Mouse (Mus musculus) liver, embryonic 13.5 days (tissue): Measurements from ENCODE around the gene Gm47289. TPM values are rescaled to one million over a fixed set of nuclear protein-coding genes. Genes with fewer than 3 reads are reported as not detected.
A peak's percentile ranks its signal among the peaks of the same experiment; 100 is the strongest.

ENCODE experiments used
- ATAC-seq: fragments of 200-750 bp; cut with Nextera tagmentation; 2 replicates; pipeline ENCODE4 v1.8.0; 2017; ENCODE audit warnings: low read depth, mild to moderate bottlenecking, moderate number of reproducible peaks, moderate library complexity
- DNase-seq: peaks from one replicate; pipeline ENCODE4 v3.0.0; 2022
- H3K27ac ChIP-seq: fragments of 300-500 bp; sonication (generic); 2 replicates; pipeline ENCODE4 v1.5.1; 2015; ENCODE audit warnings: moderate library complexity, mild to moderate bottlenecking, inconsistent platforms
- H3K27me3 ChIP-seq: fragments of 300-500 bp; sonication (generic); 2 replicates; pipeline ENCODE4 v1.6.1; 2015; ENCODE audit warnings: mild to moderate bottlenecking, inconsistent platforms
- H3K36me3 ChIP-seq: fragments of 300-500 bp; sonication (generic); 2 replicates; pipeline ENCODE4 v1.6.1; 2015; ENCODE audit warnings: mild to moderate bottlenecking, inconsistent platforms
- H3K4me1 ChIP-seq: fragments of 300-500 bp; sonication (generic); replicated peaks from 2 replicates; pipeline ENCODE4 v1.6.1; 2015; ENCODE audit warnings: inconsistent platforms
- H3K4me2 ChIP-seq: fragments of 300-500 bp; sonication (generic); 2 replicates; pipeline ENCODE4 v1.6.1; 2015; ENCODE audit warnings: inconsistent platforms, mild to moderate bottlenecking, moderate library complexity
- H3K4me3 ChIP-seq: fragments of 300-500 bp; sonication (generic); replicated peaks from 2 replicates; pipeline ENCODE4 v1.5.1; 2015; ENCODE audit warnings: mild to moderate bottlenecking, inconsistent platforms
- H3K9ac ChIP-seq: fragments of 300-500 bp; sonication (generic); 2 replicates; pipeline ENCODE4 v1.6.1; 2015; ENCODE audit warnings: mild to moderate bottlenecking, inconsistent platforms
- H3K9me3 ChIP-seq: fragments of 300-500 bp; sonication (generic); replicated peaks from 2 replicates; pipeline ENCODE4 v1.6.1; 2016; ENCODE audit warnings: inconsistent platforms
- WGBS: fragments of 180-500 bp; shearing (Covaris S2); methylation state at CpG from one replicate; pipeline ENCODE4 v1.1.7; 2015; ENCODE audit not compliant: insufficient replicate concordance; 5-methylcytosine and 5-hydroxymethylcytosine counted together
- polyA plus RNA-seq: library from polyadenylated mRNA; unstranded; fragments of >200 nt; fragmentation: Nextera tagmentation; extraction: Ambion mirVana; gene quantifications from 2 replicates; pipeline ENCODE4 v1.2.1, GENCODE M21; 2015

Gm47289 gene
- polyA plus RNA-seq, 1 experiment from 2014 or later, result not detected

- WGBS, result 60% methylated on average over 9 of the region's 9 CpGs
Measured at GRCm38 (mm10) chr9:119143372-119143771, 15.6 kb upstream of the Gm47289 start.

GRCm38 (mm10) chr9:119144696-119145095 is 14.3 kb upstream of the Gm47289 start:
- no peak overlapping the region for H3K4me2 ChIP-seq
- no peak for ATAC-seq
- 64% methylated on average over 8 of the region's 8 CpGs for WGBS
- H3K9me3 ChIP-seq, result no peaks in the 10 kb centered on the region
- no peaks in the 10 kb centered on the region for H3K36me3 ChIP-seq
- no peak overlapping the region for H3K27ac ChIP-seq
- no peaks in the 10 kb centered on the region for H3K4me1 ChIP-seq
- no peak overlapping the region for H3K9ac ChIP-seq
- no peaks in the 10 kb centered on the region for H3K27me3 ChIP-seq
- DNase-seq, result no peak
- H3K4me3 ChIP-seq, result no peak overlapping the region

More at GRCm38 (mm10) chr9:119143372-119143771, 15.6 kb upstream of the Gm47289 start:
- Histone ChIP-seq H3K27me3 (no peaks in the 10 kb centered on the region), H3K27ac (no peak overlapping the region), H3K4me1 (no peaks in the 10 kb centered on the region), H3K4me2 (no peak overlapping the region), H3K36me3 (no peaks in the 10 kb centered on the region), H3K4me3 (no peak overlapping the region), H3K9ac (no peak overlapping the region), H3K9me3 (no peaks in the 10 kb centered on the region)
- ATAC-seq (no peak), DNase-seq (no peak)

- ATAC-seq (no peak), DNase-seq (no peak)
- Histone ChIP-seq H3K4me1 (no peaks in the 10 kb centered on the region), H3K9ac (no peak overlapping the region), H3K9me3 (no peaks in the 10 kb centered on the region), H3K36me3 (no peaks in the 10 kb centered on the region), H3K4me2 (no peak overlapping the region), H3K27ac (no peak overlapping the region), H3K27me3 (no peaks in the 10 kb centered on the region), H3K4me3 (no peak overlapping the region)
- WGBS, result 56% methylated on average over 10 of the region's 10 CpGs
Measured at GRCm38 (mm10) chr9:119145137-119145536, 13.8 kb upstream of the Gm47289 start.

GRCm38 (mm10) chr9:119145638-119146037 is 13.3 kb upstream of the Gm47289 start:
- no peaks in the 10 kb centered on the region for H3K36me3 ChIP-seq
- H3K9me3 ChIP-seq, result no peaks in the 10 kb centered on the region
- H3K27ac ChIP-seq, result no peak overlapping the region
- H3K4me3 ChIP-seq, result no peak overlapping the region
- WGBS, result 64% methylated on average over 6 of the region's 6 CpGs
- no peaks in the 10 kb centered on the region for H3K27me3 ChIP-seq
- ATAC-seq (no peak), DNase-seq (no peak)
- H3K4me1 ChIP-seq, result no peaks in the 10 kb centered on the region
- no peak overlapping the region for H3K9ac ChIP-seq
- H3K4me2 ChIP-seq, result no peak overlapping the region

GRCm38 (mm10) chr9:119146098-119146770 is 12.7 kb upstream of the Gm47289 start:
- H3K9ac ChIP-seq, result no peak overlapping the region
- H3K27ac ChIP-seq, result no peak overlapping the region
- H3K36me3 ChIP-seq, result no peaks in the 10 kb centered on the region
- H3K4me2 ChIP-seq, result no peak overlapping the region
- no peak overlapping the region for H3K4me3 ChIP-seq
- no peaks in the 10 kb centered on the region for H3K9me3 ChIP-seq
- H3K27me3 ChIP-seq, result no peaks in the 10 kb centered on the region
- WGBS, result 56% methylated on average over 13 of the region's 13 CpGs
- DNase-seq (no peak), ATAC-seq (no peak)
- no peaks in the 10 kb centered on the region for H3K4me1 ChIP-seq

- WGBS, result 16% methylated on average over 5 of the region's 5 CpGs
- Histone ChIP-seq H3K36me3 (no peaks in the 10 kb centered on the region), H3K4me3 (no peak overlapping the region), H3K4me2 (no peak overlapping the region), H3K27me3 (no peaks in the 10 kb centered on the region), H3K27ac (no peak overlapping the region), H3K9ac (no peak overlapping the region), H3K9me3 (no peaks in the 10 kb centered on the region), H3K4me1 (no peaks in the 10 kb centered on the region)
- ATAC-seq, result no peak
- DNase-seq, result peak; percentile 11
Measured at GRCm38 (mm10) chr9:119149601-119150000, 9.4 kb upstream of the Gm47289 start.

GRCm38 (mm10) chr9:119151751-119152150 is 7.2 kb upstream of the Gm47289 start:
- WGBS, result 61% methylated on average over 2 of the region's 2 CpGs
- no peak for DNase-seq

GRCm38 (mm10) chr9:119155416-119155815 is 3.5 kb upstream of the Gm47289 start:
- H3K4me3 ChIP-seq, result no peak overlapping the region
- no peaks in the 10 kb centered on the region for H3K36me3 ChIP-seq
- H3K27me3 ChIP-seq, result peaks cover 30% of the 10 kb centered on the region
- no peaks in the 10 kb centered on the region for H3K9me3 ChIP-seq
- no peak overlapping the region for H3K9ac ChIP-seq
- DNase-seq (no peak), ATAC-seq (no peak)
- no peak overlapping the region for H3K27ac ChIP-seq
- 62% methylated on average over 8 of the region's 8 CpGs for WGBS
- H3K4me1 ChIP-seq, result 0 out of 2 replicates have a peak, but pooled peaks cover 5% of the 10 kb centered on the region
- H3K4me2 ChIP-seq, result no peak overlapping the region

More at GRCm38 (mm10) chr9:119151751-119152150, 7.2 kb upstream of the Gm47289 start:
- no peak for ATAC-seq
- Histone ChIP-seq H3K9ac (no peak overlapping the region), H3K27ac (no peak overlapping the region), H3K9me3 (no peaks in the 10 kb centered on the region), H3K4me3 (no peak overlapping the region), H3K4me2 (no peak overlapping the region), H3K4me1 (0 out of 2 replicates have a peak, but pooled peaks cover 2% of the 10 kb centered on the region), H3K27me3 (peaks cover 18% of the 10 kb centered on the region), H3K36me3 (no peaks in the 10 kb centered on the region)

- peaks cover 30% of the 10 kb centered on the region for H3K27me3 ChIP-seq
- ATAC-seq, result no peak
- H3K27ac ChIP-seq, result no peak overlapping the region
- 0 out of 2 replicates have a peak, but pooled peaks cover 5% of the 10 kb centered on the region for H3K4me1 ChIP-seq
- no peaks in the 10 kb centered on the region for H3K36me3 ChIP-seq
- WGBS, result 36% methylated on average over 7 of the region's 7 CpGs
- H3K4me2 ChIP-seq, result no peak overlapping the region; the same call in 1 of the 2 replicates
- no peak overlapping the region for H3K9ac ChIP-seq
- H3K4me3 ChIP-seq, result no peak overlapping the region
- no peaks in the 10 kb centered on the region for H3K9me3 ChIP-seq
- DNase-seq, result no peak
Measured at GRCm38 (mm10) chr9:119155826-119156225, 3.1 kb upstream of the Gm47289 start.

GRCm38 (mm10) chr9:119156278-119157201 is 2.4 kb upstream of the Gm47289 start, which contains the start of gene Acaa1b:
Acaa1b (minus strand) TSS chr9:119157093.
- peak within 1 kb of the TSS; percentile 62 for H3K4me2 ChIP-seq
- 0 out of 2 replicates have a peak, but pooled peaks cover 5% of the 10 kb centered on the region for H3K4me1 ChIP-seq
- ATAC-seq (peak; percentile 67), DNase-seq (peak; percentile 18)
- no peaks in the 10 kb centered on the region for H3K36me3 ChIP-seq
- H3K27me3 ChIP-seq, result peaks cover 30% of the 10 kb centered on the region
- H3K27ac ChIP-seq, result no peak within 1 kb of the TSS
- H3K9me3 ChIP-seq, result no peaks in the 10 kb centered on the region
- H3K4me3 ChIP-seq, result peak within 1 kb of the TSS; percentile 52
- WGBS, result 1% methylated on average over 65 of the region's 65 CpGs
- H3K9ac ChIP-seq, result no peak within 1 kb of the TSS; the same call in 1 of the 2 replicates

- no peaks in the 10 kb centered on the region for H3K9me3 ChIP-seq
- no peak overlapping the region for H3K4me2 ChIP-seq
- H3K4me1 ChIP-seq, result 0 out of 2 replicates have a peak, but pooled peaks cover 9% of the 10 kb centered on the region
- peaks cover 23% of the 10 kb centered on the region for H3K27me3 ChIP-seq
- H3K4me3 ChIP-seq, result no peak overlapping the region
- ATAC-seq (no peak), DNase-seq (no peak)
- WGBS, result 75% methylated on average over 3 of the region's 3 CpGs
- H3K27ac ChIP-seq, result no peak overlapping the region
- no peak overlapping the region for H3K9ac ChIP-seq
- no peaks in the 10 kb centered on the region for H3K36me3 ChIP-seq
Measured at GRCm38 (mm10) chr9:119160689-119161088, 1.7 kb downstream of the Gm47289 start.
